10 mouse cellular contexts compared by ENCODE assay signal in genomic region chr12:112646139-112646538, GRCm38 (mm10). TPM values are rescaled to one million over a fixed set of nuclear protein-coding genes. Genes with fewer than 3 reads are reported as not detected.
DNase-seq lines count a peak whose midpoint lies in the region; ATAC-seq and TF ChIP-seq lines count a peak whose summit lies in the region.
"Had no signal": no experiment of that assay in that cellular context is flagged by ENCODE, and none has a peak within 500 bp of the region (broad histone marks: within the 10 kb centered on the region; RNA-seq: fewer than 3 reads in every experiment).

No protein-coding gene starts in this region.

- peak overlapping the region; percentile 86 for H3K27ac ChIP-seq in lung, postnatal 0 days (ENCODE audit: low read length)
- no peak overlapping the region for H3K27ac ChIP-seq in forebrain, postnatal 0 days (ENCODE audit: low read depth, low read length)
- H3K27ac ChIP-seq in liver, embryonic 15.5 days (replicated peaks): no peak overlapping the region; the same call in 1 of the 2 replicates

- TF ChIP-seq CTCF in lung, postnatal 0 days (IDR thresholded peaks at IDR 0.05): no peak
- no peak for TF ChIP-seq CTCF in forebrain, postnatal 0 days (IDR thresholded peaks at IDR 0.05; ENCODE audit: low read depth)

- 0 out of 2 replicates have a peak, but pooled peaks cover 11% of the 10 kb centered on the region for H3K36me3 ChIP-seq in lung, postnatal 0 days (ENCODE audit: insufficient read depth, low read length)
- peaks cover 27% of the 10 kb centered on the region for H3K36me3 ChIP-seq in forebrain, postnatal 0 days (ENCODE audit: insufficient read depth)
- peaks cover 40% of the 10 kb centered on the region for H3K36me3 ChIP-seq in liver, embryonic 15.5 days (replicated peaks)

- no peaks in the 10 kb centered on the region; the same call in 1 of the 2 replicates for H3K4me1 ChIP-seq in lung, postnatal 0 days (ENCODE audit: insufficient read depth, low read depth, low read length)
- H3K4me1 ChIP-seq in forebrain, postnatal 0 days (ENCODE audit: insufficient read depth): peaks cover 17% of the 10 kb centered on the region
- H3K4me1 ChIP-seq in liver, embryonic 15.5 days (replicated peaks): peaks cover 49% of the 10 kb centered on the region

- H3K4me3 ChIP-seq in lung, postnatal 0 days (ENCODE audit: low read depth, low read length): no peak overlapping the region
- H3K4me3 ChIP-seq in forebrain, postnatal 0 days (ENCODE audit: low read depth, low read length): no peak overlapping the region
- H3K4me3 ChIP-seq in liver, embryonic 15.5 days (replicated peaks): peak overlapping the region; percentile 88

- H3K27me3 ChIP-seq in lung, postnatal 0 days (replicated peaks; ENCODE audit: insufficient read depth, low read length): no peaks in the 10 kb centered on the region
- H3K27me3 ChIP-seq in forebrain, postnatal 0 days (ENCODE audit: insufficient read depth, low read length): no peaks in the 10 kb centered on the region
- no peaks in the 10 kb centered on the region for H3K27me3 ChIP-seq in liver, embryonic 15.5 days

- DNase-seq in lung, postnatal 0 days (ENCODE audit: low spot score): no peak
- DNase-seq in lung, adult 18-20 months: no peak
- no peak for DNase-seq in forebrain, postnatal 0 days
- DNase-seq in testis, postnatal 10 days (ENCODE audit: low spot score): peak; percentile 60
- DNase-seq in thymus, postnatal 0 days (ENCODE audit: low spot score): no peak
- no peak for DNase-seq in right cerebral cortex, postnatal 25 days
- DNase-seq: cerebellum, adult 9-11 months; heart, postnatal 14 days had no signal

- TF ChIP-seq EP300 in lung, postnatal 0 days (IDR thresholded peaks at IDR 0.05): no peak

- WGBS in lung, postnatal 0 days: 36% methylated on average over 6 of the region's 6 CpGs
- WGBS in forebrain, postnatal 0 days: 44% methylated on average over 6 of the region's 6 CpGs
- 50% methylated on average over 6 of the region's 6 CpGs for WGBS in liver, embryonic 15.5 days (ENCODE audit: insufficient replicate concordance)

- peak overlapping the region; percentile 97 for H3K4me2 ChIP-seq in lung, postnatal 0 days (replicated peaks; ENCODE audit: low read depth, low read length)
- peak overlapping the region; percentile 91 for H3K4me2 ChIP-seq in forebrain, postnatal 0 days (ENCODE audit: low read depth)
- H3K4me2 ChIP-seq in liver, embryonic 15.5 days: peak overlapping the region; percentile 97

- H3K9ac ChIP-seq in lung, postnatal 0 days (replicated peaks; ENCODE audit: low read depth): no peak overlapping the region
- no peak overlapping the region for H3K9ac ChIP-seq in forebrain, postnatal 0 days
- H3K9ac ChIP-seq in liver, embryonic 15.5 days: peak overlapping the region; percentile 81

- H3K9me3 ChIP-seq in lung, postnatal 0 days (ENCODE audit: low read length): no peaks in the 10 kb centered on the region
- H3K9me3 ChIP-seq in forebrain, postnatal 0 days (ENCODE audit: low read length): no peaks in the 10 kb centered on the region
- no peaks in the 10 kb centered on the region for H3K9me3 ChIP-seq in liver, embryonic 15.5 days (replicated peaks)

- ATAC-seq in lung, postnatal 0 days: no peak
- ATAC-seq in forebrain, postnatal 0 days: no peak
- no peak for ATAC-seq in liver, embryonic 15.5 days (ENCODE audit: insufficient read depth)
- ATAC-seq in erythroid progenitor cell, adult 5-6 weeks (replicated peaks; ENCODE audit: low FRiP score, poor library complexity, severe bottlenecking): no peak

RNA-seq across cellular contexts. Expression of gene Siva1, which starts 1.7 kb away (rescaled TPM):
- polyA plus RNA-seq in lung, postnatal 0 days (2015; fragmentation: Nextera tagmentation; extraction: Ambion mirVana): 130 and 152 TPM in 2 replicates
- total RNA-seq in forebrain, postnatal 0 days (2014; rRNA removed): 28.0 and 31.4 TPM in 2 replicates
- 50.5 and 61.5 TPM in 2 replicates for polyA plus RNA-seq in forebrain, postnatal 0 days (2015; fragmentation: Nextera tagmentation; extraction: Ambion mirVana)
- polyA plus RNA-seq in liver, embryonic 15.5 days (2015; fragmentation: Nextera tagmentation; extraction: Ambion mirVana): 106 and 114 TPM in 2 replicates
- polyA plus RNA-seq in thymus, postnatal 0 days (2015; fragmentation: Nextera tagmentation; extraction: Ambion mirVana): 174 and 203 TPM in 2 replicates
- 62.0 and 125 TPM in 2 replicates for total RNA-seq in erythroid progenitor cell, adult 5-6 weeks (2015; ENCODE audit: low replicate concordance)
- total RNA-seq in erythroid progenitor cell, adult 5-6 weeks (2017; ENCODE audit: low replicate concordance): 136 and 176 TPM in 2 replicates

RNA-seq across cellular contexts. Expression of gene Adssl1, which starts 26.3 kb away (rescaled TPM):
- polyA plus RNA-seq in lung, postnatal 0 days (2015; fragmentation: Nextera tagmentation; extraction: Ambion mirVana): 29.9 and 43.0 TPM in 2 replicates
- 1.8 and 2.2 TPM in 2 replicates for total RNA-seq in forebrain, postnatal 0 days (2014; rRNA removed)
- polyA plus RNA-seq in forebrain, postnatal 0 days (2015; fragmentation: Nextera tagmentation; extraction: Ambion mirVana): 3.4 and 4.7 TPM in 2 replicates
- 13.4 TPM in 2 replicates for polyA plus RNA-seq in liver, embryonic 15.5 days (2015; fragmentation: Nextera tagmentation; extraction: Ambion mirVana)
- 10.1 and 10.6 TPM in 2 replicates for polyA plus RNA-seq in thymus, postnatal 0 days (2015; fragmentation: Nextera tagmentation; extraction: Ambion mirVana)
- 16.8 and 26.3 TPM in 2 replicates for total RNA-seq in erythroid progenitor cell, adult 5-6 weeks (2015; ENCODE audit: low replicate concordance)
- 2.0 and 14.9 TPM in 2 replicates for total RNA-seq in erythroid progenitor cell, adult 5-6 weeks (2017; ENCODE audit: low replicate concordance)

RNA-seq across cellular contexts. Expression of gene Akt1, which starts 28.5 kb away (rescaled TPM):
- polyA plus RNA-seq in lung, postnatal 0 days (2015; fragmentation: Nextera tagmentation; extraction: Ambion mirVana): 78.8 and 91.3 TPM in 2 replicates
- 213 and 215 TPM in 2 replicates for total RNA-seq in forebrain, postnatal 0 days (2014; rRNA removed)
- polyA plus RNA-seq in forebrain, postnatal 0 days (2015; fragmentation: Nextera tagmentation; extraction: Ambion mirVana): 117 TPM in 2 replicates
- polyA plus RNA-seq in liver, embryonic 15.5 days (2015; fragmentation: Nextera tagmentation; extraction: Ambion mirVana): 28.4 and 36.9 TPM in 2 replicates
- polyA plus RNA-seq in thymus, postnatal 0 days (2015; fragmentation: Nextera tagmentation; extraction: Ambion mirVana): 60.8 and 80.4 TPM in 2 replicates
- total RNA-seq in erythroid progenitor cell, adult 5-6 weeks (2015; ENCODE audit: low replicate concordance): 22.6 and 24.1 TPM in 2 replicates
- 24.5 and 40.9 TPM in 2 replicates for total RNA-seq in erythroid progenitor cell, adult 5-6 weeks (2017; ENCODE audit: low replicate concordance)

RNA-seq across cellular contexts. Expression of gene Zbtb42, which starts 32.5 kb away (rescaled TPM):
- polyA plus RNA-seq in lung, postnatal 0 days (2015; fragmentation: Nextera tagmentation; extraction: Ambion mirVana): 14.0 and 14.6 TPM in 2 replicates
- 1.0 and 3.5 TPM in 2 replicates for total RNA-seq in forebrain, postnatal 0 days (2014; rRNA removed)
- 0.77 and 1.2 TPM in 2 replicates for polyA plus RNA-seq in forebrain, postnatal 0 days (2015; fragmentation: Nextera tagmentation; extraction: Ambion mirVana)
- polyA plus RNA-seq in liver, embryonic 15.5 days (2015; fragmentation: Nextera tagmentation; extraction: Ambion mirVana): 1.0 and 1.2 TPM in 2 replicates
- polyA plus RNA-seq in thymus, postnatal 0 days (2015; fragmentation: Nextera tagmentation; extraction: Ambion mirVana): 2.6 and 2.8 TPM in 2 replicates
- total RNA-seq in erythroid progenitor cell, adult 5-6 weeks (2015; ENCODE audit: low replicate concordance): 10.1 TPM in 1 of 2 replicates, not detected in the other
- 0.39 TPM in 1 of 2 replicates, not detected in the other for total RNA-seq in erythroid progenitor cell, adult 5-6 weeks (2017; ENCODE audit: low replicate concordance)

RNA-seq across cellular contexts. Expression of gene Inf2, which starts 57.6 kb away (rescaled TPM):
- polyA plus RNA-seq in lung, postnatal 0 days (2015; fragmentation: Nextera tagmentation; extraction: Ambion mirVana): 4.9 and 5.2 TPM in 2 replicates
- total RNA-seq in forebrain, postnatal 0 days (2014; rRNA removed): 9.8 and 10.8 TPM in 2 replicates
- polyA plus RNA-seq in forebrain, postnatal 0 days (2015; fragmentation: Nextera tagmentation; extraction: Ambion mirVana): 1.1 and 1.2 TPM in 2 replicates
- polyA plus RNA-seq in liver, embryonic 15.5 days (2015; fragmentation: Nextera tagmentation; extraction: Ambion mirVana): 2.7 TPM in 2 replicates
- 2.2 and 3.1 TPM in 2 replicates for polyA plus RNA-seq in thymus, postnatal 0 days (2015; fragmentation: Nextera tagmentation; extraction: Ambion mirVana)
- total RNA-seq in erythroid progenitor cell, adult 5-6 weeks (2015; ENCODE audit: low replicate concordance): 2.1 and 2.2 TPM in 2 replicates
- 1.0 and 1.5 TPM in 2 replicates for total RNA-seq in erythroid progenitor cell, adult 5-6 weeks (2017; ENCODE audit: low replicate concordance)
